Mouse (Mus musculus): Measurements from ENCODE around the gene Chmp1a.
A peak's percentile ranks its signal among the peaks of the same experiment; 100 is the strongest.
"Not testable (repeated sequence)": the region's sequence is repeated elsewhere in the genome, so short reads cannot be mapped to it uniquely, and the experiment has no call there.

The Chmp1a gene

DNA sequence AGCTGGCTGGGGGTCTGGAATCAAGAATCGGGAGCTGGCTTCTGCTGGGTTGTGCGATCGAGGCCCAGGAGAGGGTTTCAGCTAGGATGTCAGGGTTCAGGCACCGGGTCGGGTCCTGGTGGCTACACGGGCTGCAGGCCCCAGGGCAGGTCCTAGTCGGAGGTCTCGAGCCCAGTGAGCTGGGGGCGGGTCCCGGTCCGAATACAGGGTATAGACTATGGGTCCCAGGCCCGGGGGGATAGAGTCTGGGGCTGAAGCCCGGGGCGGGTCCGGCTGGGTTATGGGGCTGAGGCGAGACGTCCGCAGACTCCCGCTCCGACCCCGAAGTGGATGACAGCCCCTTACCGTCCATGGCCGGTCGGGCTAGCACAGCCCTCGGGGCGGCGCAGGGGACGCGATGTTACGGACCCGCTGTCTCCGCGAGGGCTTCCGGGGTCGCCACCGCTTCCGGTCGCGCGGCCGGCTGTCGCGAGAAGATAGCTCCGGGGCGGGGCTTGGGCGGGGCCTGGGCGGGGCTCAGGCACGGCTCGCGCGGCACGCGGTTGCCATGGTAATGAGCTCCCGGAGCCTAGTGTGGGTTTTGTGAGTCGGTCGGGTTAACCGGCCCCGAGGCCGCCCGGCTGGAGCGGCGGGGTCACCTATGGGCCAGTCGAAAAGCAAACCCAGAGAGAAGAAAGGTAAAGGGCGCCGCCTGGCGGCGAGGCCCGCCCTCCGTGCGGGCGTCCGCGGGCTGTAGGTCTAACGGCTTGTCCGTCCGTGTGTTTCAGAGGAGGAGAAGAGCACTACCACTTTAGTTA is at the start of gene Chmp1a, which contains the start of gene Spata33:
Gene Chmp1a, minus strand, starts transcription at position 443 of the 797 bp plus-strand sequence.
Gene Spata33, plus strand, starts transcription at position 512 of the 797 bp plus-strand sequence.
- DNase-seq: peak; percentile 85 to 88

GRCm38 (mm10) chr8:123257593-123257992 is 45.0 kb upstream of the Chmp1a start:
- DNase-seq: not testable (repeated sequence)

DNA sequence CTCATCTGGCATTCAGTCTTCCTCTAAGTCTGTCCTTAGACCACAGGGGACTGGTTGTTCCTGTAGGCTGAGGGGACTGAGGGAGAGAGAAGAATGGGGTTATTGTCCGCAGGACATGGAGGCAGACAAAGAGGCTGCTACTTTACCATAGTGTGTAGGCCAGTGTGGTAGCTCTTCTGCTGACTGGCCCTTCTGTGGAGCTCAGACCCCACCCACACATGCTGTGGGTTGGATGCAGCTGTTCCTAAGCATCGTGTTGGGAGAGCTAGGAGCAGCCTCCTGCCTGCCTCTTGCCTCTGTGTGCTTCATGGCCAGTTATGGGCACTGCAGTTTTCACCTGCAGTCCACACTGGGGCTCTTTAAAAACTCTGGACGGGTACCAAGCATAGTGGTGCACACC is 44.6 kb upstream of the Chmp1a start:
- peak in 1 of 2 experiments; percentile 13 for DNase-seq

GRCm38 (mm10) chr8:123255170-123255569 is 42.6 kb upstream of the Chmp1a start:
- no peak for DNase-seq

- peak; percentile 79 to 90 for DNase-seq
Observed at GRCm38 (mm10) chr8:123254099-123254885, 41.7 kb upstream of the Chmp1a start, which contains the start of the genes Zfp276 and Vps9d1. Zfp276 (plus strand) TSS chr8:123254195. Vps9d1 (minus strand) TSS chr8:123254348.

- no peak for DNase-seq
Observed at GRCm38 (mm10) chr8:123253451-123254098, 41.0 kb upstream of the Chmp1a start.

GRCm38 (mm10) chr8:123252925-123253324 is 40.4 kb upstream of the Chmp1a start:
- no peak for DNase-seq

DNA sequence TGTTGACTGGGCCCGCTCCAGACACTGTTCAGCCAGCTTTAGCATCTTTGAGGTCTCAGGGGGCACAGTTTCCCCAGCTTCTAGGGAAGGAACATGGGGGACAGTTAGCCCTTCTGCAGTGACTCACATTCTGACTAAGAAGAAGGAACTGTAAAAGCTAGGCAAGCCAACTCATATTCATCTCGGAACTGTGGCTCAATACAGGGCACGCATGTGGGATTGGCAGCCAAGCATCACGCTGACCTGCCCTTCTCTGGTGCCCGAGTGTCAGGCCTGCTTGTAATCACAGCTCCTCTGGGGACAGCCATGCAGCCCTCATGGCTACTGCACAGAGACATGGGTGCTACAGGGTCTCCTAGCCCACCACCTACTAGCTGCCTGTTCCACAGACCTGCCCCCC is 38.4 kb upstream of the Chmp1a start:
- DNase-seq: no peak

DNA sequence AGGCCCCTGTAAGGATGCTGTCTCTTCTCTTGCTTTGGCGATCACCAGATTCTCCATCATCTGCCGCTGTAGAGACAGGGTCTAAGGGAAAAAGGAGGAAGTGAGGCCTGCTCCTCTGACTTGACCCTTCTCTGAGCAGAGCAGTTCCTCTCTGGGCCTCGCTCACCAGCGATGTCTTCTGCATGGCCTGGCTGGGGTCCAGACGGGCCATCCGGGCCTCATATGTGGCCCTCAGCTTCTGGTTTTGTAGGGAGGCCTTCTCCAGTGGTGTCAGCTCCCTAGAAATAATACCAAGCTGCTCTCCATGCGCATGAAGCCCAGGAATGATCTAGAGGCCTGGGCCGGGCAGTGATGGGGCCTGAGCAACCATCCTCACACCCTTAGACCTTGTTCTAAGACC is 36.0 kb upstream of the Chmp1a start:
- DNase-seq: no peak

GRCm38 (mm10) chr8:123247748-123248147 is 35.2 kb upstream of the Chmp1a start:
- no peak for DNase-seq

GRCm38 (mm10) chr8:123245543-123245942 is 33.0 kb upstream of the Chmp1a start:
- DNase-seq: no peak

DNA sequence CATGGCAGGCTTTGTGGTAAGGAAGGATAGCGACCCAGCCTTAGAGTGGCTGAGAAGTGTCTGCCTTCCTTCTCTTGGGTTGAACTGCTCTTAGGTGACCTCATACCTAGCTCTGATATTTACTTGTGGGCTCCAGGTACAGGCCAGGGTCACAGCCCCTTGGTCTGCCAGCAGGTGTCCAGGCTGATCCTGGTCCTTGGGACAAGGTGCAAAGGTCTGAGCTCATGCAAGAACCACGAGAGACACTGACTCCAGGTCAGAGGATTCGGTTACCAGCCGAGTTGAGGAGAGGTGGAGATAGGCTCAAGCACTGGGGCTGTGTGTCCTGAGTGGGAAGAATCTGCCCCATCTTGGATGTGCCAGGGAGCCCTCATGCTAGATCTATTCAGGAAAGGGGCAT is 31.8 kb upstream of the Chmp1a start:
- DNase-seq: no peak

DNA sequence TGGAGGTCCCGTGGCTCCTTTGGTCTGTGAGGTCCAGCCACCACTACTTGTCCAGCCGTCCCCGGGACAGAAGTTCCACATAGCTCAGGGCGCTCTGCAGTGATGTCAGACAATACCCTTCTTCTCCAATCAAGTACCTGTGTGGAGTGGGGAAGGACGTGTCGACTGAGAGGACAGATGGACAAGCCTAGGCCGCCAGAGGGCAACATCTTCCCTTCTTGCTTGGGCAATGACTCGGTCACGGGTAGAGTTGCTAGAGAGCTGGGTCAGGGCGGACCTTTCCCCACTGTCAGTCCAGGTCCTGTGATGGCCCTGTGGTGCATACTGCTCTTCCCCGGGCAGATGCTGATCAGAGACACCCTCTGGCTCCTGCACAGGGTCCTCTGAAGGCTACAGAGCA is 30.5 kb upstream of the Chmp1a start:
- DNase-seq: no peak

GRCm38 (mm10) chr8:123242107-123242923 is 29.8 kb upstream of the Chmp1a start:
- no peak for DNase-seq

- no peak for DNase-seq
Observed at GRCm38 (mm10) chr8:123239398-123239797, 26.8 kb upstream of the Chmp1a start.

DNA sequence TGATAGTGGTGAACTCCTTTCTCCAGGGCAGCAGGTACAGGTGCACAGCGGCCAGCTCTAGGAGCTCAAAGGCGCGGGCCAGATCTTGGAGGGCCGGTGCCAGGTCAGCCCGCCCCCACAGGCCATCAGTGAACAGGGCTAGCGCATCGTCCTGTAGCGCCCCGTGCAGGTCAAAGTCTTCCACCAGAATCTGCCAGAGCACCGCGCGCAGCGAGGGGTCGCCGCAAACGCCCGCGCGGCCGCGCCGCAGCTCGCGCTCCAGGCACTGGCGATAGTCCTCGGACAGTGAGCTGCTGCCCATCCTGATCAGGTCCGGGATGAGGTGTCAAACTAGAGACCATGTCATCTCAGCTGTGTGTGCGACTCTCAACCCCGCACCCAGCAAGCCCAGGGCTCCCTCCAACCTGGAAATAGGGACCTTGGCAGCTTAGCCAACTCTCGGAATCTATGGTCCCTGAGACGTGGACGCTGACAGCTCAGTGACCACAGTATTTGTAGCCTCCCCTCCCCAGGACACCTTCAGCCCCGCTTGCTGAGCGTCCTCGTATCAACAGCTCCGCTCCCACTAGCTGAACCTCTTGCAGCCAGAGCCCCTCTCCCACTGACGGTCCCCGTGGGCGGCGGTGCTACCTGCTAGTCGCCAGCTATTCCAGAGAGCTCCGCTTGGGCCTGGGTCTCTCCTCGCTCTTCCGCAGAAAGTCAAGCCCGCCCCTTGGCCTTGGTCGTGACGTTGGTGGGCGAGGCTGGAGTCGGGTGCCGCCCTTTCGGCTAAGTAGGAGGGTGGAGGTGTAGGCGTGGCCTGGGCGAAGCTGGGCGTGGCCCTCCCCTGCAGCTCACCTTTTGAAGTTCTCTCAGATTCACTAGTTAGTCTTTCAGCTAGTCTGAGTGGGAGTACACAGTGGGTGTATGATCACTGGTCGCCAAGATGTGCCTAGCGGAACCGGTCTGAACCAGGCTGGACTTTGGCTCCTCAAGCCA is 23.2 kb upstream of the Chmp1a start, which contains the start of gene Spata2l:
Gene Spata2l, minus strand, starts transcription at position 714 of the 978 bp plus-strand sequence.
- DNase-seq: peak; percentile 86 to 91

GRCm38 (mm10) chr8:123234918-123235519 is 22.5 kb upstream of the Chmp1a start:
- DNase-seq: peak; percentile 57 to 66

- peak in 1 of 2 experiments; percentile 31 for DNase-seq
Observed at GRCm38 (mm10) chr8:123233760-123234159, 21.2 kb upstream of the Chmp1a start.

DNA sequence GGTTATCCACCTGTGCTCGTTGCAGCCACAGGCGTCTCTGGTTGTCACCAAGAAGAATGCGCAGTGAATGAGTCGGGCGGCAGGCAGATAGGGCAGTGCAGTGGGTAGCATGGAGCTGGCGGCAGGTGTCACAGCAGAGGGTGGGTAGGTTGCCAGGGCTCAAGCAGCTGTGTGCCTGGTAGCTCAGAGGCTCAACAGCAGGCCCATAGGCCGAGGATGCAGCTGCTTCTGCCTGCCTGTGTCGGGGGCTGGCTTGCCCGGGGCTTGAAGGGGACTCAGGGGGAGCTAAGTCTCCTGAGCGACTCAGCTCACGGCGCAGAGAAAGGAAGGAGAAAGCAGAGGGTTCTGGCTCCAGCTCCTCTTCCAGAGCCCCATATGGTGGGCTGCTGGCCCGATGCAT is 20.7 kb upstream of the Chmp1a start:
- DNase-seq: no peak

DNA sequence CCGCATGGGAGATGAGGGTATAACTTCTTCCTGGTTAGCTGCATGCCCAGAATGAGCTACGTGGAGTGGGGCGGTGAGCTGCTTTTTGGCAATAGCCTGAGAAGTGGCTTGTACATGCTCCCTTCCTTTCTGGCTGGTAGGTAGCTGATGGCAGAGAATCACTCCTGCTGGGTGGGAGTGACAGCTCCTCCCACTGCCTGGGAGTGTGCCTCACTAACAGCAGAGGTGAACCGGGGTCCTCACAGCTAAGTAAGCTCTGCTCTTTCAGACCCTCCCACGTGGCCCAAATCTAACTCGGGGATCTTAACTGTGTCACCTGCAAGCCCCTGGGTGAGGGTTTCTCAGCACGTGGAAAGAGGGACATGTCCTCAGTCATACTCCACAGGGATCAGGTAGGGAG is 20.0 kb upstream of the Chmp1a start:
- DNase-seq: no peak

All from cerebellum, adult 18-20 months (tissue).